Mouse (Mus musculus) embryonic facial prominence, embryonic 11.5 days (tissue): ENCODE results near the gene Fos. TPM values are rescaled to one million over a fixed set of nuclear protein-coding genes. Genes with fewer than 3 reads are reported as not detected.
A peak's percentile ranks its signal among the peaks of the same experiment; 100 is the strongest.

Experiments
- ATAC-seq: fragments of 200-750 bp; cut with Nextera tagmentation; replicated peaks from 2 replicates; pipeline ENCODE4 v1.8.0; 2017; ENCODE audit warnings: low read depth; ENCODE audit not compliant: insufficient number of reproducible peaks, low FRiP score, low TSS enrichment
- DNase-seq: peaks from one replicate; pipeline ENCODE4 v3.0.0-alpha.2; 2015; ENCODE audit warnings: low spot score
- H3K27ac ChIP-seq: fragments of 300-500 bp; sonication (generic); replicated peaks from 2 replicates; pipeline ENCODE4 v1.5.1; 2014; ENCODE audit warnings: mild to moderate bottlenecking, low read depth, low read length, control low read depth
- H3K27me3 ChIP-seq: fragments of 300-500 bp; sonication (generic); 2 replicates; pipeline ENCODE4 v1.6.1; 2014; ENCODE audit warnings: mild to moderate bottlenecking, low read length, moderate library complexity, mixed read lengths; ENCODE audit not compliant: control insufficient read depth, insufficient read depth
- H3K36me3 ChIP-seq: fragments of 300-500 bp; sonication (generic); replicated peaks from 2 replicates; pipeline ENCODE4 v1.6.1; 2014; ENCODE audit warnings: low read depth, mild to moderate bottlenecking, low read length, moderate library complexity, mixed read lengths; ENCODE audit not compliant: control insufficient read depth, insufficient read depth
- H3K4me1 ChIP-seq: fragments of 300-500 bp; sonication (generic); 2 replicates; pipeline ENCODE4 v1.6.1; 2014; ENCODE audit warnings: low read length, mixed read lengths; ENCODE audit not compliant: control insufficient read depth, insufficient read depth
- H3K4me2 ChIP-seq: fragments of 300-500 bp; sonication (generic); 2 replicates; pipeline ENCODE4 v1.6.1; 2014; ENCODE audit warnings: low read depth, mild to moderate bottlenecking, control low read depth, low read length, moderate library complexity
- H3K4me3 ChIP-seq: fragments of 300-500 bp; sonication (generic); 2 replicates; pipeline ENCODE4 v1.5.1; 2014; ENCODE audit warnings: low read depth, low read length, control low read depth
- H3K9ac ChIP-seq: fragments of 300-500 bp; sonication (generic); replicated peaks from 2 replicates; pipeline ENCODE4 v1.6.1; 2014; ENCODE audit warnings: mild to moderate bottlenecking, control low read depth, low read length
- H3K9me3 ChIP-seq: fragments of 300-500 bp; sonication (generic); replicated peaks from 2 replicates; pipeline ENCODE4 v1.6.1; 2016; ENCODE audit warnings: mild to moderate bottlenecking, low read length, inconsistent platforms, mixed read lengths; ENCODE audit not compliant: control insufficient read depth
- WGBS: fragments of 180-500 bp; shearing (Covaris S2); extraction: QIAGEN DNeasy Blood & Tissue Kit; methylation state at CpG from one replicate; pipeline ENCODE4 v1.1.7; 2014; 5-methylcytosine and 5-hydroxymethylcytosine counted together
- polyA plus RNA-seq: library from polyadenylated mRNA; unstranded; fragments of >200 nt; fragmentation: Nextera tagmentation; extraction: Ambion mirVana; gene quantifications from 2 replicates; pipeline ENCODE4 v1.2.1, GENCODE M21; 2014

Gene Fos
- polyA plus RNA-seq, 1 experiment from 2014 or later, result 1.1 TPM

DNA sequence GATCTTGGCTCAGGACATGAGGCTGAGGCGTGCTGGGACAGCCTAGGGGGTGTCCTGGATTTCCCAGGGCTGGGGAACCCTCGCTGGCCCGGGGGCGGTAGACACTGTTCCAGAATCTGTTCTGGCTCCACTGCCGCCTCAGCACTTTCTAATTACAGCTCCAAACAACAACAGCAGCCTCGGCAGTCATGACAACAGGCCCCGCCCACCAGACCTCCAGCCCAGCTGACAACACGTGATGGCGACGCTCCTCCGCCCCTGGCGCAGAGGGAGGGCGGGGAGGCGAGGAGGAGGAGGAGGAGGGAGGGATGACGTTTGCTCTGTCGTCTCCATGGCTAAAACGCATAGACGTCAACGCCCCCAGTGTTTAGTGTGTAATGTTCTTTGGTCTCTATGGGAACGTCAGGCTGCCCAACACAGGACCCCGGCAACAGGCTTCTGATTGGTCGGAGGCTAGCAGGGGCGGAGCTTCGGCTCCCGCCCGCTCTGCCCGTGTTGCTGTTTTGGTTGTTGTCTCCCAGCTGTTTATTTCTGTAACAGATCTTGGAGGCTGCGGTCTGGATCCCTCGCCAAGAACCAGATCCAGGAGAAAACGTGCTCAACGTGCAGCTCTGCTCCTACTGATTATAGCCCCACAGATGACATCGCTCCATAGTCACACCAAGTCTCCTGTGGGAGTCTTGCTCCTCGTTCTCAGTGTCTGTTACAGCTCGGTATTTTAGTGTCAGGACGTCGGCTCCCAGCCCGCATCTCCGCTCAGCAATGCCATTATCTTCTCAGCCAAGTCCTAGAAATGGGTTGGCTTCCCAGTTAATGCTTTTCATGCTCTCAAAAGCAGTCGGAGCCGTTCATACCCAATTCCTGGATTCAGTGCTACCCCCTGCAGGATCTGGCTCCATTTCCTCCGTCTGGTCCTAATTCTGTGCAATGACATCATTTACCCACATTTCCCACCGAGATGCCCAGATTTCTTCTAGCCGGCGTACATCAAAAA, 18.3 kb upstream of the Fos start:
- no peaks in the 10 kb centered on the region for H3K27me3 ChIP-seq
- ATAC-seq, result peak; percentile 99
- peak overlapping the region; percentile 67; the same call in 1 of the 2 replicates for H3K27ac ChIP-seq
- peak; percentile 99 for DNase-seq
- peak overlapping the region; percentile 59 for H3K9ac ChIP-seq
- no peaks in the 10 kb centered on the region for H3K9me3 ChIP-seq
- WGBS, result under 1% methylated on average over 44 of the region's 44 CpGs
- H3K4me1 ChIP-seq, result no peaks in the 10 kb centered on the region
- peak overlapping the region; percentile 74 for H3K4me2 ChIP-seq
- no peaks in the 10 kb centered on the region for H3K36me3 ChIP-seq
- peak overlapping the region; percentile 41 for H3K4me3 ChIP-seq

GRCm38 (mm10) chr12:85456276-85456675, 17.4 kb upstream of the Fos start:
- no peak overlapping the region; the same call in 1 of the 2 replicates for H3K9ac ChIP-seq
- no peaks in the 10 kb centered on the region for H3K9me3 ChIP-seq
- no peak for ATAC-seq
- no peaks in the 10 kb centered on the region for H3K36me3 ChIP-seq
- no peaks in the 10 kb centered on the region for H3K27me3 ChIP-seq
- no peak overlapping the region; the same call in 1 of the 2 replicates for H3K27ac ChIP-seq
- no peaks in the 10 kb centered on the region for H3K4me1 ChIP-seq
- no peak overlapping the region for H3K4me2 ChIP-seq
- H3K4me3 ChIP-seq, result no peak overlapping the region
- WGBS, result 62% methylated on average over 4 of the region's 4 CpGs
- DNase-seq, result no peak

DNA sequence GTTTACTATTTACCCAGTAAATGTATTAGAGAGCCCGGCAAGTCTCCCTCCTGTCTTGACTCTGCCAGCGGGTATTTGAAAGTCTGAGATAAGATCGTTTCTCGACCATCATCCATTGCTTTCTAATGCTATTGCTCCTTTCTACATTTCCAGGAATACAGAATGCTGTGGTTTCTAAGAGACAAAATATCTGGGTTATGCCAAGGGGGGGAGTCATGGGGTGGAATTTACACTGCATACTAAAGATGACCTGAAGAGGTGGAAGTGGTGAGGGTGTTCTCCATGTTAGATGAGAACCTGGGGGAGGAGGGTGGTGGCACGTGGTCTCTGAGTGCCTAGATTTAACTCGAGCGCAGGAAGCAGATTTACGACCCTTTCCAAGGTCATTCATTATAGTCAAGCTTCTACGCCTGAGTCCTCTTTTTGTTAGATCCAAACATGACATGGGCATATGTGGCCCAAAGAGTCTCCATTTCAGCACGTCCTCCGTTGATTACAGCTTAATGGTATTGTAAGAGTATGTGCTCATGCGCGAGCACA, 16.7 kb upstream of the Fos start:
- Histone ChIP-seq H3K4me2 (no peak overlapping the region), H3K9me3 (no peaks in the 10 kb centered on the region), H3K4me1 (no peaks in the 10 kb centered on the region; the same call in 1 of the 2 replicates), H3K27me3 (no peaks in the 10 kb centered on the region), H3K9ac (no peak overlapping the region), H3K27ac (no peak overlapping the region), H3K36me3 (no peaks in the 10 kb centered on the region), H3K4me3 (no peak overlapping the region)
- DNase-seq (no peak), ATAC-seq (no peak)
- 72% methylated on average over 13 of the region's 13 CpGs for WGBS

- H3K9me3 ChIP-seq, result no peaks in the 10 kb centered on the region
- no peak for ATAC-seq
- no peak overlapping the region for H3K9ac ChIP-seq
- WGBS, result 71% methylated on average over 4 of the region's 4 CpGs
- no peak overlapping the region for H3K4me3 ChIP-seq
- peaks cover 2% of the 10 kb centered on the region; the same call in 1 of the 2 replicates for H3K4me1 ChIP-seq
- H3K4me2 ChIP-seq, result no peak overlapping the region
- H3K27me3 ChIP-seq, result no peaks in the 10 kb centered on the region
- no peak for DNase-seq
- no peak overlapping the region for H3K27ac ChIP-seq
- no peaks in the 10 kb centered on the region for H3K36me3 ChIP-seq
These were observed 13.9 kb upstream of the Fos start for GRCm38 (mm10) chr12:85459820-85460219.

GRCm38 (mm10) chr12:85461913-85462663, 11.6 kb upstream of the Fos start:
- Histone ChIP-seq H3K4me3 (no peak overlapping the region), H3K36me3 (no peaks in the 10 kb centered on the region), H3K9me3 (no peaks in the 10 kb centered on the region), H3K4me1 (peaks cover 2% of the 10 kb centered on the region; the same call in 1 of the 2 replicates), H3K27me3 (no peaks in the 10 kb centered on the region), H3K27ac (peak overlapping the region; percentile 52; the same call in 1 of the 2 replicates), H3K4me2 (no peak overlapping the region), H3K9ac (no peak overlapping the region; the same call in 1 of the 2 replicates)
- ATAC-seq, result no peak
- DNase-seq, result peak; percentile 20
- 47% methylated on average over 21 of the region's 21 CpGs for WGBS

- Histone ChIP-seq H3K27ac (no peak overlapping the region), H3K9me3 (no peaks in the 10 kb centered on the region), H3K4me2 (no peak overlapping the region), H3K9ac (no peak overlapping the region), H3K27me3 (no peaks in the 10 kb centered on the region), H3K36me3 (no peaks in the 10 kb centered on the region), H3K4me1 (peaks cover 2% of the 10 kb centered on the region; the same call in 1 of the 2 replicates), H3K4me3 (no peak overlapping the region)
- DNase-seq (no peak), ATAC-seq (no peak)
- 69% methylated on average over 7 of the region's 7 CpGs for WGBS
These were observed 10.9 kb upstream of the Fos start for GRCm38 (mm10) chr12:85462802-85463201.

DNA sequence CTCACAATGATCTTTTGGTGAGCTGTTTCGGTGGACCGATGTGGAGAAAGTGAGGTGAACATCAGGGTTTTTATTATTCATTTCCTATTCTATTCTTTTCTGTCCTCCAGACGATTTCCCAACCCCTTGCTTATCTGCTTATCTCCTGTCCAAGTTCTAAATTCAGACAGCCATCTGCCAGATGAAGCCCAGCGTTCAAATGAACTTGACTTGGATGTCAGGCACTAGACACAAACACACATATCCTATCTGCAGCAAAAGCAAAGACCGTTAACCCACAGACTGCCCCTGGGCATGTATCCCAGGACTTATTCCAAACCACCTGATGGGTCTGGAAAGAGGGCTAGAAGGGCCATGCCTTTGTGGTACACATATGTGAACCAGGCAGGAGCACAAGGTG, 9.3 kb upstream of the Fos start:
- Histone ChIP-seq H3K36me3 (no peaks in the 10 kb centered on the region), H3K4me2 (no peak overlapping the region), H3K27me3 (no peaks in the 10 kb centered on the region), H3K4me3 (no peak overlapping the region), H3K9ac (no peak overlapping the region), H3K4me1 (peaks cover 2% of the 10 kb centered on the region; the same call in 1 of the 2 replicates), H3K9me3 (no peaks in the 10 kb centered on the region), H3K27ac (no peak overlapping the region)
- ATAC-seq, result no peak
- 77% methylated on average over 5 of the region's 5 CpGs for WGBS
- no peak for DNase-seq
